Mouse (Mus musculus): ENCODE results near the gene Phpt1. TPM values are rescaled to one million over a fixed set of nuclear protein-coding genes. Genes with fewer than 3 reads are reported as not detected.

Phpt1 gene
- total RNA-seq, 2 experiments from 2014 or later = 63.0 to 70.0 TPM

DNA sequence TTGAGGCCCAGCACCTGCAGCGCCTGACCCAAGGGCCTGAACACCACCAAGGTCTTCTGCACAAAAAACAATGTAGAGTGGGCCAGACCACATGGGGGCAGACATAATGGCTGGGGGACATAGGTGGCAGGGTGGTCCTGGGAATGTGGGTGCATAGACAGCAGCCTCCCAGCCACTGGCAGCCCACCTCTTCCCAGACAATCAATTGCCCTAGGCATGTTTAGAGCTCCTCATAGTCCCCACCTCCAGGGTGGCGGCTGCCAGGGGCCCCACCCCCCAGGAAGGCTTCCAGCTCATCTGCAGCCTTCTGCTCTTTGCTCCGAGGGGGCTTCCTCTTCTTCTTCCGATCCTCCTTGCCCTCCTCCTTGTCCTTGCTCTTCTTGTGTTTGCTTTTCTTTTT lies 8.5 kb upstream of the Phpt1 start:
- intact Hi-C loops (cut with DNase I) = no loop called here
- DNase-seq (ENCODE audit: low spot score) = no peak

GRCm38 (mm10) chr2:25583120-25583481 lies 8.1 kb upstream of the Phpt1 start:
- DNase-seq (ENCODE audit: low spot score) = no peak
- intact Hi-C loops (cut with DNase I) = no loop called here

GRCm38 (mm10) chr2:25582466-25583119 lies 7.6 kb upstream of the Phpt1 start:
- intact Hi-C loops (cut with DNase I) = no loop called here
- DNase-seq (ENCODE audit: low spot score) = no peak

DNA sequence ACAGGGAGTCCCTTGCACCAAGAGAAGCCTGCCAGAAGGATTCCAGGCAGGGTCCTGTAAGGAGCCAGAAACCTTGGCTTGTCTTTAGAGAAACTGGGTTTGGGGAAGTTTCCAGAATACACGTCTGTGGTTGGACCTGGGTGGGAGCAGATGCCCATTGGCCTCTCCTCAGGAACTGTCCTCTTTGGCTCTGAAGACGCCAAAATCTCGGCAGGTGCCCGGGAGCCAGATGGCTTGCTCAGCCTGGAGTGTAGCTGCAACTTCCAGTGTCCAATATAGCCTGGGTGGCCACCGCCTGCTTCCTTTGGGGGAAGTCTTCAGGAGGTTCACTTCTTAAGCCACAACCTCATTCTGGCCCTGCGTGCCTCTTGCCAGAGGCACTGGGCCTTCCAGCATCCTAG lies 6.9 kb upstream of the Phpt1 start:
- intact Hi-C loops (cut with DNase I) = no loop called here
- DNase-seq (ENCODE audit: low spot score) = no peak

DNA sequence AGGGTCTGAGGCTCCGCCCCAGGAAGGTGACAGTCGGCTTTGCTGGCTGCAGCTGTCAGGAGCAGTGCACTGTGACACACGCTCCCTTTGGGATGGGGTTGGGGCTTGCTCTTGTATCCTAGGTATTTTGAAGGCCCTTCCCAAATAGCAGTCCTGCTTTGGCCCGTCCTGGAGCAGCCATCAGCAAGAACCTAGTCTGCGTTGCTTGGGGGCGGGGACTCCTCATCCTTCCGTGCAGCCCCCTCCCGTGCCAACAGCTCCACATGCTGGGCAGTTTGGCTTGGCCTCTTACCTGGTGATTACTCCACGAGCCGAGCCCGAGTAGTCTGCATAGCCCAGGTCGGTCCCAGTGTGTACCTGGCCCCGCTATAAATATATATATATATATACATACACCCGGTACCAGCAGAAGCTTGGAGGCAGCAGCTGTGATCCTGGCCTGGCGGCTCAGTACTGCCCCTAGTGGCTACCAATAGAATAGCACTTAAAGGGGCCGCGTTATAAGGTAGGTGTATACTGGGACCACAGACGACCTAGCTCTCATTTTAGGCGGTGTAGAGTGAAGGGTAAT lies 6.4 kb upstream of the Phpt1 start, which contains the start of gene Ajm1:
Gene Ajm1, minus strand, starts transcription at position 464 of the 571 bp plus-strand sequence.
- DNase-seq (ENCODE audit: low spot score) = peak; percentile 34
- intact Hi-C loops (cut with DNase I) = no loop called here

DNA sequence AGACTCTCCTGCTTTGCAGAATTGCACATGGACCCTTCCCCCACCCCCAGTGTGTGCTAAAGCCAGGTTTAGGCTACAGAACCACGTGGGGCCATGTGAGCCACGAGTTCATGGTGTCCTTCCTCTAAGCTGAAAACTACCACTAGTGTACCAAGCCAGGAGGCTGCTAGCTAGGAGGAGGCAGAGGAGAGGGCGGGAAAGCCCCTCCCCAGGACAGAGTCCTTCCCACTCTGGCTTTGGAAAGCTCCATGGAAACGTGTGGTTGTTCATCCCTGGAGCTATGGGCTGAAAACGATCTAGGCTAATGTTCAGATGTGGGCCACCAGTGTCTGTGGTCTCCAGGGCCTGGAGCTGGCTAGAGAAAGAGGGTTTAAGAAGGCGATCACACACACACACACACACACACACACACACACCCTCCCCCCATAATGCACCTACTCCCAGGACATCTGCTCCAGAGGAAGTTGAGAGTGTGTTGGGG lies 5.6 kb upstream of the Phpt1 start:
- intact Hi-C loops (cut with DNase I) = no loop called here
- DNase-seq (ENCODE audit: low spot score) = no peak

DNA sequence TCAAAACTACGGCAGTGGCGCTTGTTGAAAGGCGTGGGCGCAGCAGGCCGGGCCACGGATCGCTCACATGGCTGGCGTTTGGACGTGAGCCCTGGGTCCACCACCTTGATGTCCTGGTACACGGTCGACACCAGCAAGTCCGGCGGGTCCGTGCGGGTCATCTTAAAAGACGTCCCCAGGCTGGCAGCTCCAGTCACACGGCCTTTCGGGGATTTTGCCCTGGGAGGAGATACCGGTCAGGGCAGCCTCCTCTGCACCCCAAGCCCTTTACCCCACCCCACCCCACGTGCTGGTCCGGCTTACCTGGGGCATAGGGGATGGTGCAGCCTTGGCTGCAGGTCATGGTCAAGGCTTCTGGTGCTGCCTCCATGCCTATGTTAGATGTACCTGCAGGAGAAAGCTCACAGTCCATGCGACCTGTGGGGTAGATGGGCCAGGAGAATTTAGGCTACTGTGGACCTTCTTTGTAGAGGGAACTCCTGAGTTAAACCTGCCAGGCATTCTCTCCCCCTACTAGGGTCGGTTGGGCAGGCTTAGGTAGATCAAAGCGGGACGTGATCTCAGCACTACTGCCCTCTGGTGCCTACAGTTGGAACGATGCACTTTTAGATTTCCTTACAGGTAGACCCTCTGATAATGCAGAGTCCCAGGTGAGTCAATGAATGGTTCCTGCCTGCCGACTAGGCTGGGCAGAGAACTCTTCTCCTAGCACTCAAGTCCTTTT lies 4.9 kb upstream of the Phpt1 start:
- DNase-seq (ENCODE audit: low spot score) = no peak
- intact Hi-C loops (cut with DNase I) = no loop called here

DNA sequence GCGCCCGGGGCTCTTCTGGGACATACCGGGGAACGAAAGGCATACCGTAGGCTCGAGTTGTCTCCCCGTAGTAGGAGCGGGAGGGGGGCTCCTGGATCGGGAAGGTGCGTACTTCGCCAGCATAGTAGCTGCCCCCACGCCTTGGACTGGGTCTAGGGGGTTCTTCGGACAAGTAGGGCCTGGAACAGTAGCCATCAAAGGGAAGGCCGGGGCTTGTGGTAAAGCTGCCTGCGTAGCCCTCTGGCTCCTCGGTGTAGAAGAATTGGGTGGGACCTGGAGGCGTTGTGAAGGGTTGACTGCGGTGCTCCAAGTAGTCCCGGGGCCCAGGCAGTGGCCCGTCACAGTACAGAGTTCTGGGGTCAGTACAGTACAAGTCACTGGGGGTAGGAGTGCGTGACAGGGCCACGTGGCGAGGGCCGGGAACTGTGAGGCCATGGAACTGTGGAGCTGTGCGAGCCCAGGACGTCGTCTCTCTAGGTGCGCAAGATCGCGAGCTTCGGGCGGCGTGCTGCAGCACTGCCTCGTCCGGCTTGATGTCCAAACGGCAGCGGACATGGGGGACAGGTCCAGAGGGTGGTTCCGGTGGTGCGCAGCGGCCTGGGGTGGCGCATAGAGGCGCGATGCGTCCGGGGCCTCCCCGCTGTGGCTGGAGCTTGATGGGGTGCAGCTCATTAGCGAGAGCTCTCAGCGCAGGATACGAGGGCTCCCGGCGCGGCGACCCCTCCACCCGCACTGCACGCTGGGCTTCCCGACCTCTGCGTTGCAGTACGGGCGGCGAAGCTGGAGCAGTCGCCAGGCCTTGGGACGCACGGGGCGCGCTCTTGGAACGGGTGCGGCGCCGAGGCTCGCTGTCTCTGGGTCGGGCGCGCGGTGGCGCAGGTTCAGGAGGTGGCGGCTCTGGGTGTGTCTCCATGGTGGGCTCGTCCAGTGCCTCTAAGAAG lies 4.0 kb upstream of the Phpt1 start:
- intact Hi-C loops (cut with DNase I) = no loop called here
- DNase-seq (ENCODE audit: low spot score) = no peak

- intact Hi-C loops (cut with DNase I) = no loop called here
- no peak for DNase-seq (ENCODE audit: low spot score)
These were observed 3.1 kb upstream of the Phpt1 start for GRCm38 (mm10) chr2:25577951-25578795.

GRCm38 (mm10) chr2:25576965-25577891 lies 2.2 kb upstream of the Phpt1 start:
- DNase-seq (ENCODE audit: low spot score) = no peak
- intact Hi-C loops (cut with DNase I) = no loop called here

- intact Hi-C loops (cut with DNase I) = no loop called here
- DNase-seq (ENCODE audit: low spot score) = no peak
These were observed 1.2 kb upstream of the Phpt1 start for GRCm38 (mm10) chr2:25576028-25576850.

DNA sequence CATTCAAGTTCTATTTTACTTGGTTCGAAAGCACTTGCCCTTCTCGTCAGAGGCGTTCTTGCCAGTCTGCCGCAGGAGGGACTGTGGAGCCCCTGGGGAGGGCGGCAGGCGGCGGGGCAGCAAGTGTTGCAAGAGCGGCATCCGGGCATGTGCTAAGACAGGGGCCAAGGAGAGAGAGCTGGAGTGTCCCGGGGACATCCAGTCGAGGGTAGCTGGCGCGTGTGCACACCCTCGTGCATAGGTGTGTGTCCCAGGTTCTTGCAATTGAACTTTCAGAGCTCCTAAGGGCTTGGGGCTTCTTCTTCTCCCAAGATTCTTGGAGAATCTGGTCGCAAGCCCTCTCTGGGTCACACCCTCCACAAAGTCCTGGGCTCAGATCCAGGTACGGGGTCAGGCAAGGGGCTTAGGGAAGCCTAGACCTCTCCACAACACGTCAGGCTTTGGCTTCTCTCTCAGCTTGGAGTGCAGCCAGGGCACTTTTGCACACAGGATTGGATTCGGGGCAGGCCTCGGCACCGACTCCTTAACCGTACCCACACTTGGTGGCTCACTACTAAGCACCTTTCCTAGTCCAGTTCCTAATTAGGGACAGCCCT lies 506 bp upstream of the Phpt1 start:
- DNase-seq (ENCODE audit: low spot score) = no peak
- intact Hi-C loops (cut with DNase I) = no loop called here

GRCm38 (mm10) chr2:25574136-25574535 lies 888 bp downstream of the Phpt1 start:
- intact Hi-C loops (cut with DNase I) = no loop called here
- no peak for DNase-seq (ENCODE audit: low spot score)

DNA sequence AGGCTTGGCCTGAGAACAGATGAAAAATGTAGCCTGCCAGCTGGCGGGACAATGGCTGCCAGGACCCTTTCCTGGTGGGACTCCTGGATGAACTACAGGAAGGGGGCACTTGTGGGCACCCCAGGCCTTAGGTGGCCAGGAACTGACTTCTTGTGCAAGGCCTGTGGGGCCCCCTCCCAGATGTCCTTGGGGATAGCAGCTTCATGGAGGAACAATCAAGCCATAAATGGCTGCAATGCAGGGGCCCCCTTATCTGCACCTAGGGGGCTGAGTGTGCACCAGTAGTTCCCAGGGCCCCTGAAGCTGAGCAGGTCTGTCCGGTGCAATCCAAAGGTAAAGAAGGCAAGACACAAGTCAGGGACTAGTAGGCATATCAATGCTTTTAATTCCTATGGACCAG lies 2.0 kb downstream of the Phpt1 start:
- intact Hi-C loops (cut with DNase I) = no loop called here
- DNase-seq (ENCODE audit: low spot score) = no peak

DNA sequence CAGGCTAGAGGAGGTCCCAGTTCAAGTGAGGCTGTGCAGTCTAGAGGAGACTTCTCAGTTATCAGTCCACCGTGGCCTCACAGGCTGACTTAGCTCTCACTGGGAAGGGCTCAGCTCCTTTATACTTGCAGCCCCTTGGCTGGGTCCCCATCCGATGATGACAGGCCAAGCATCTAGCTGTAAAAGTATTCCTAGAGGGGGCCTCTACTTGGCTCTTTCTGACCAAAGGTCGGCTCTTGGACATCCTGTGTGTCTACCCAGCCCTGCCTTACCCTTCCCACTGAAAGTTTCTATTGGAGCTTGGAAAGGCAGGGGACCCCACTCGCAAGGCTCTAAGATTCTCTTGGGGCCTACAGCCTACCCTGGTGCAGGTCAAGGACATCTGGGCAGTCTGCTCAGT lies 3.8 kb downstream of the Phpt1 start:
- intact Hi-C loops (cut with DNase I) = no loop called here

DNA sequence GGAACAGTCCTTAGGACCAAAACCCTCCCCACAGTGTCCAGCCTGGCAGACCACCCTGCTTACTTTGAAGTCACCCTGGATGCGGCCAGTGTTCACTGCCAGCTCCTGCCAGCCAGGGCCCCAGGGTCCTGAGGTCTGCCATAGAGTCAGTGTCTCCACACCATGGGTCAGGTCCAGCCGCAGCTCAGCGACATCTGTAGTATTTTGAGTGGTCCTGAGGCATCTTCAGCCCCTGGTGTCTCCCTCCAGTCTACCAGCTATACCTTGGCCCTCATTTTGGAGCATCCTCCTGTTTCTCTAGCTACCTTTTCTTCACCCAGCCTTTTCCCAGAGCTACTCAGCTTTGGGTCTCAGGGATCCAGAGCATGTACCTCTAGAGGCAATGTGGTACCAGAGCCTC lies 5.7 kb downstream of the Phpt1 start:
- intact Hi-C loops (cut with DNase I) = no loop called here
- DNase-seq (ENCODE audit: low spot score) = no peak

More for the DNA sequence above, 3.8 kb downstream of the Phpt1 start:
- no peak for DNase-seq (ENCODE audit: low spot score)

GRCm38 (mm10) chr2:25568473-25569019 lies 6.5 kb downstream of the Phpt1 start:
- DNase-seq (ENCODE audit: low spot score) = no peak
- intact Hi-C loops (cut with DNase I) = no loop called here
